ENCODE assay signal across 11 mouse cellular contexts in the genomic region with DNA sequence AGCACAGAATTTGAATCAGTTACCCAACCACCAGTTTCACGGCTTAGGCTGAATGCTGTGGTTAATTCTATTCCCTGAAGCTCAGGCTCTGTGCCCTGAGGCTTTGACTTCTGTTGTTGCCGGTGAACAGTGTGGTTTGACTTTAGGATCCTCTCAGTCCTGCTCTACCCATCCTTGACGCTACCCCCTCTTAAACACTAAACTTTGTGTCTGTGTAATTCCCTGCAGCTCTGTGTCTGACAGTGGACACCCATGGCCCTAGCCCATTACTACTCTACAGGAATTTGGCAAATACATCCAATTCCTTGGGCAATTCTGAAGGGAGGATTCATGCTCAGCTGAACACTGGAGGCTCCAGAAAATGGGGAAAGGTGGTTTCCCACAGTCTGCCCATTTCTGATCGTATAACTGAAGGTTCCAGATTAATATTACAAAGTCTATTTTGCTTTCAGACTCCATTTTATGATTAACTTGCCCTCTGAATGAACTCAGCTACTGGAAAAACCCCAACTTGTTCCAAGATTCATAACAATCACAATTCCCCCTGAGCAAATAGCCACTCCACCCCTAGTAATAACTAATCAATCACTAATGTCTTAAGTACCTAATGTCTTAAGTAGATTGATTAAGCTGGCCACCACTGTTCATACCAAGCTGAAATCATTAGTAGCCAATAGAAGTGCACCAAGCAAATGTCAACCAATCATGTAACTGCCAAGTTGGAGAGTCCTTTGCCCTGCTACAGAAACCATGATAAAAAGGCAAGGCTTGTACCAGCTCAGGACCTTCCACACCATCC.
"Had no signal": no experiment of that assay in that cellular context is flagged by ENCODE, and none has a peak within 500 bp of the region (broad histone marks: within the 10 kb centered on the region; RNA-seq: fewer than 3 reads in every experiment).

No protein-coding gene starts in this region.

- ATAC-seq: hindbrain, postnatal 0 days; midbrain, embryonic 16.5 days had no signal

- H3K9me3 ChIP-seq: limb, embryonic 15.5 days; liver, embryonic 13.5 days; midbrain, embryonic 12.5 days; neural tube, embryonic 13.5 days had no signal

- H3K4me2 ChIP-seq: limb, embryonic 15.5 days; liver, embryonic 13.5 days; midbrain, embryonic 12.5 days; neural tube, embryonic 13.5 days had no signal

- H3K4me1 ChIP-seq: limb, embryonic 15.5 days; liver, embryonic 13.5 days; midbrain, embryonic 12.5 days; neural tube, embryonic 13.5 days had no signal

- DNase-seq: liver, embryonic 13.5 days; lung, adult 18-20 months; retina, postnatal 1 day; right cerebral cortex, postnatal 25 days; thymus, postnatal 4 days had no signal

- H3K27ac ChIP-seq: hindbrain, postnatal 0 days; left cerebral cortex, adult 2 months; limb, embryonic 15.5 days; liver, embryonic 13.5 days; midbrain, embryonic 12.5 days; neural tube, embryonic 13.5 days had no signal

- H3K4me3 ChIP-seq: left cerebral cortex, adult 2 months; limb, embryonic 15.5 days; liver, embryonic 13.5 days; midbrain, embryonic 12.5 days; neural tube, embryonic 13.5 days had no signal

- H3K36me3 ChIP-seq: limb, embryonic 15.5 days; liver, embryonic 13.5 days; midbrain, embryonic 12.5 days; neural tube, embryonic 13.5 days had no signal

- H3K27me3 ChIP-seq: limb, embryonic 15.5 days; liver, embryonic 13.5 days; midbrain, embryonic 12.5 days; neural tube, embryonic 13.5 days had no signal

- H3K9ac ChIP-seq: limb, embryonic 15.5 days; liver, embryonic 13.5 days; midbrain, embryonic 12.5 days; neural tube, embryonic 13.5 days had no signal
